Mouse (Mus musculus): ENCODE results near the gene Apip. TPM values are rescaled to one million over a fixed set of nuclear protein-coding genes. Genes with fewer than 3 reads are reported as not detected.

The Apip gene
- polyA plus RNA-seq (2014; fragmentation: Nextera tagmentation; extraction: Ambion mirVana): 78.3 and 85.0 TPM in 2 replicates

DNA sequence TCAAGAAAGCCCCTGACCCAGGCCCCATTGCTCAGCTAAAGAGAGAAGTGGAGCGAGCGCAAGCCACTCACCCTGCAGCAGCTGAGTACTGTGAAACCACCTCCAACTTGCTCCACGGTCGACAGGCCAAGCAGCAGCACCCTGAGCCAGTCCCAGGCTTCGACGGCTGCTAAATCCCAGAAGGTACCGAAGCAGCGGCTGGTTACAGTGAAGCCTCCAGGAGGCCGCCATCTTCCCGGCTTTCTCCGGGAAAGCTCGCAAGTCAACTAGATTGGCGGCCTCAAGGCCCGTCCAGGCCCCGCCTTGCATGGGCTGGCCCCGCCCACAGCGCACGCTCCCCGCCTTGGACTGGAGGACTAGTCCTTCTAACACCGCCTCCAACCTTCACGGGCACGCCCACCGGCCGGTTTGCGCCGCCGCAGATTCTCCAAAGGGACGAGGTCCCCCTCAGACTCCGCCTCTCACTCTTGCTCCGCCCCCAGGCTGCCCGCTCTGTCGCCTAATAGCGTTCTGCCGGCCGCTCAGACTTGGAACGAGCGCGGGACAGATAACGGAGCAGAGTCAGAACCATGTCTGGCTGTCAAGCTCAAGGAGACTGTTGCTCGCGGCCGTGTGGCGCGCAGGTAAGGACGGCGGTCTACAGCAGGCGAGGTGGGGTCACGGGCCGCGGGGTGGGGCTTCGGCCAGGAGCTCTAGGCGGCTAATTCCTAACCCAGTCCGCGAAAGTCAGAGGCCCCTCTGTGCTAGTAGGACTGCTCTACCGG, at the start of gene Apip, which contains the start of gene Pdhx:
Gene Apip, plus strand, starts transcription at position 457 of the 764 bp plus-strand sequence.
Gene Pdhx, minus strand, starts transcription at position 295 of the 764 bp plus-strand sequence.
- peak within 1 kb of the TSS; percentile 53 for H3K4me2 ChIP-seq (ENCODE audit: low read depth, low read length)
- H3K4me1 ChIP-seq (ENCODE audit: control insufficient read depth, insufficient read depth, low read length): no peaks in the 10 kb centered on the region
- peak within 1 kb of the TSS; percentile 80 for H3K4me3 ChIP-seq (ENCODE audit: low read depth, low read length)
- no peaks in the 10 kb centered on the region for H3K36me3 ChIP-seq (replicated peaks; ENCODE audit: control insufficient read depth, insufficient read depth, low read depth, low read length)
- DNase-seq (ENCODE audit: low spot score): peak; percentile 100
- peak within 1 kb of the TSS; percentile 87 for H3K9ac ChIP-seq (replicated peaks; ENCODE audit: low read length)
- no peaks in the 10 kb centered on the region for H3K27me3 ChIP-seq (ENCODE audit: control insufficient read depth, insufficient read depth, low read length)
- peak within 1 kb of the TSS; percentile 38 for H3K27ac ChIP-seq (replicated peaks; ENCODE audit: low read depth, low read length)
- ATAC-seq (replicated peaks; ENCODE audit: insufficient number of reproducible peaks, low FRiP score, low TSS enrichment, low read depth): peak; percentile 99
- no peaks in the 10 kb centered on the region for H3K9me3 ChIP-seq (replicated peaks; ENCODE audit: control insufficient read depth, low read length)
- under 1% methylated on average over 55 of the region's 55 CpGs for WGBS

DNA sequence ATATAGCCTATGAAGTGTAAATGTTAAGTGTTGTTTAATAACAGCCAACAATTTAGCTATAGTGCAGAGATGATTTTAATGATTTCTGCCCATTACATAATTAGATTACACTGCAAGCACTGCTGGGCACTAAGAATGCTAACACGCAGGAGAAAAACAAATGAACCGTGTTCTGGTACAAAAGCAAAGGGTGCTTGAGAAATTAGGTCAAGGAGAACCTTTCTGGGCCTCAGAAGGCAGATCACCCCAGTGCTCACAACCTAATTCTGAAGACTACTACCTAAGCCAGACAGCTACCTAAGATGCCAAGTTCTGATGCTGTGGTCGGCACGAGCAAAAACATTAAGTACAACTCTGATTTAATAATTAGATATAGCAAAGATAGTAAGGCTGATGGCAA, 35.6 kb upstream of the Apip start:
- no peak for DNase-seq (ENCODE audit: low spot score)
- WGBS: 89% methylated on average over 4 of the region's 4 CpGs

DNA sequence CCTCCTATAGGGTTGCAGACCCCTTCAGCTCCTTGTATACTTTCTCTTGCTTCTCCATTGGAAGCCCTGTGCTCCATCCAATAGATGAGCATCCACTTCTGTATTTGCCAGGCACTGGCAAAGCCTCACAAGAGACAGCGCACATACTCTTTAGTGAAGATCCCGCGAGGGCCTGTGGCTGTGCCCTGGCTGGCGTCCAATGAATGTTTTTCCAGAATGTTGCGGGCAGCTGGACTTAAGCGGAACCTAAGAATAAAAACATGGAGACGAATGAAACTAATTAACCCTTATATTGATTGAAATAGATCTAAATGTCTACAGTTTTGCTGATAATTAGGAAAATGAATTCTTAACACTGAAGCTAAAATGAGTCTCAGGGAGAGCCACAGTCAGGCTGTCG, 32.6 kb upstream of the Apip start:
- 92% methylated on average over 8 of the region's 8 CpGs for WGBS
- Histone ChIP-seq H3K4me1 (ENCODE audit: control insufficient read depth, insufficient read depth, low read length) (no peaks in the 10 kb centered on the region), H3K27me3 (ENCODE audit: control insufficient read depth, insufficient read depth, low read length) (no peaks in the 10 kb centered on the region), H3K36me3 (replicated peaks; ENCODE audit: control insufficient read depth, insufficient read depth, low read depth, low read length) (no peaks in the 10 kb centered on the region), H3K9ac (replicated peaks; ENCODE audit: low read length) (no peak overlapping the region), H3K4me3 (ENCODE audit: low read depth, low read length) (no peak overlapping the region), H3K4me2 (ENCODE audit: low read depth, low read length) (no peak overlapping the region), H3K27ac (replicated peaks; ENCODE audit: low read depth, low read length) (no peak overlapping the region), H3K9me3 (replicated peaks; ENCODE audit: control insufficient read depth, low read length) (no peaks in the 10 kb centered on the region)
- no peak for ATAC-seq (replicated peaks; ENCODE audit: insufficient number of reproducible peaks, low FRiP score, low TSS enrichment, low read depth)
- no peak for DNase-seq (ENCODE audit: low spot score)

More for the DNA sequence above, 35.6 kb upstream of the Apip start:
- H3K9ac ChIP-seq (replicated peaks; ENCODE audit: low read length): no peak overlapping the region
- no peak overlapping the region for H3K4me2 ChIP-seq (ENCODE audit: low read depth, low read length)
- no peaks in the 10 kb centered on the region for H3K27me3 ChIP-seq (ENCODE audit: control insufficient read depth, insufficient read depth, low read length)
- H3K9me3 ChIP-seq (replicated peaks; ENCODE audit: control insufficient read depth, low read length): no peaks in the 10 kb centered on the region
- ATAC-seq (replicated peaks; ENCODE audit: insufficient number of reproducible peaks, low FRiP score, low TSS enrichment, low read depth): no peak
- no peaks in the 10 kb centered on the region for H3K4me1 ChIP-seq (ENCODE audit: control insufficient read depth, insufficient read depth, low read length)
- no peaks in the 10 kb centered on the region for H3K36me3 ChIP-seq (replicated peaks; ENCODE audit: control insufficient read depth, insufficient read depth, low read depth, low read length)
- no peak overlapping the region for H3K27ac ChIP-seq (replicated peaks; ENCODE audit: low read depth, low read length)
- no peak overlapping the region for H3K4me3 ChIP-seq (ENCODE audit: low read depth, low read length)

DNA sequence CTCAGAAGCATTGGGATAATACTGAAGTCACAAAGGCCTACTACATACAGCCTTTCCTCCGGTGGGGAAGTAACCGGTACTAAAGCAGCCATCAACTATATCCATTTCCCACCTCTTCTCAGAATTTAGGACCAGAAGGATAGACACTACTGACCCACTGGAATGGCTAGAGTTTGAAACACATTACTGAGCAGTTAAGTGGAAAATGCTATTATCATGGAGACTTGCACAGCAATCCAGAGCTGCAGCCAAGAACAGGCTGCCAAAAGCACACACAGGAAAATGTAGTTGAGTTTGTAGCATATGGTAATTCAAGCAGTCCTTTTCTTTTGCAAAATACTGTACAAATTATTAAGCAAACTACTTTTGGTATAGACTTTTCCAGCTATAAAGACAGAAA, 28.2 kb upstream of the Apip start:
- DNase-seq (ENCODE audit: low spot score): no peak
- no peak overlapping the region for H3K4me2 ChIP-seq (ENCODE audit: low read depth, low read length)
- H3K9me3 ChIP-seq (replicated peaks; ENCODE audit: control insufficient read depth, low read length): no peaks in the 10 kb centered on the region
- H3K36me3 ChIP-seq (replicated peaks; ENCODE audit: control insufficient read depth, insufficient read depth, low read depth, low read length): no peaks in the 10 kb centered on the region
- no peaks in the 10 kb centered on the region for H3K4me1 ChIP-seq (ENCODE audit: control insufficient read depth, insufficient read depth, low read length)
- no peaks in the 10 kb centered on the region for H3K27me3 ChIP-seq (ENCODE audit: control insufficient read depth, insufficient read depth, low read length)
- H3K4me3 ChIP-seq (ENCODE audit: low read depth, low read length): no peak overlapping the region
- ATAC-seq (replicated peaks; ENCODE audit: insufficient number of reproducible peaks, low FRiP score, low TSS enrichment, low read depth): no peak
- 88% methylated on average over 2 of the region's 2 CpGs for WGBS
- no peak overlapping the region for H3K27ac ChIP-seq (replicated peaks; ENCODE audit: low read depth, low read length)
- no peak overlapping the region for H3K9ac ChIP-seq (replicated peaks; ENCODE audit: low read length)

DNA sequence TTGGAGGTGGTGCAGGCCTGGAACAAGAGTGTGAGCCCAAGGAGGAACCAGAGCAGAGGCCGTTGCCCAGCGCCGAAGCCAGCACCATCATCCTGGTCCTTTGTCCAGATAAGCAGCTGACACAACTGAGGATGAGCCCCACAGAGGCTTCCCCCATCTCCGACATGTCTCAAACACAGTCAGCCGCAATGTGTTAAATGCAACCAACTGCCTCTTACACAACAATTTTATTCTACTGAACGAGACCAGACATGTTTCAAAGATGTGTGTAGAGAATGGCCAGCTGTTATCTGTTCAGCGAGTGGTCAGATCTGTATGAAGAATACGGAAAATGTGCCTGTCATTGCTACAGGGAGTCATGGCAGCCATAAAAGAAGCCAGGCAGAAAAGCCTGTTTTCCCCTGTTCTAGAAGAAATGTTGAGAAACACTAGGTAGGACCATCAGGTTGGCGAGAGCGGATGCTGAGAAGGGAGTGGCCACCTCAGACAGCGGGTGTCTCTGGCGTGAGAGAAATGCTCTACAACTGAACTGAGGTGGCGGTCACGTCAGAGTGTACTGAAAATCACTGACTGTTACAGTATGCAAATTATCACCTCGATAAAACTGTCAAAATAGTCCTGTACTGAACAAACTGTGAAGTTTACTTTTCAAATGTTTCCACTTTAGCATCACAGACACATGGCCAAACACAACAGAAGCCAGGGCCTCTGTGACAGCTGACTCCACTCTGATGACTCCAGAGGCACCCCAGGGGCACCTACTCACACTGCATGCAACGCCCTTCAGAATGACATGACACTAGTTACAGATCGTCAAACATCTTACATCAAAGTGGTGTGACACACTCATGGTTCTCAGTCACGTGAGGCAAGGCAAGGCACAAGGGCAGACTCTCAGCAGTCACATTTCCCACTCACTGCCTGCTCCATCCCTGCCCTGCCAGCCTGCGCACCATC, 21.3 kb upstream of the Apip start:
- no peak overlapping the region for H3K9ac ChIP-seq (replicated peaks; ENCODE audit: low read length)
- no peaks in the 10 kb centered on the region for H3K36me3 ChIP-seq (replicated peaks; ENCODE audit: control insufficient read depth, insufficient read depth, low read depth, low read length)
- no peak overlapping the region for H3K4me2 ChIP-seq (ENCODE audit: low read depth, low read length)
- no peaks in the 10 kb centered on the region for H3K4me1 ChIP-seq (ENCODE audit: control insufficient read depth, insufficient read depth, low read length)
- H3K27ac ChIP-seq (replicated peaks; ENCODE audit: low read depth, low read length): no peak overlapping the region
- no peaks in the 10 kb centered on the region for H3K9me3 ChIP-seq (replicated peaks; ENCODE audit: control insufficient read depth, low read length)
- no peak for ATAC-seq (replicated peaks; ENCODE audit: insufficient number of reproducible peaks, low FRiP score, low TSS enrichment, low read depth)
- 88% methylated on average over 19 of the region's 19 CpGs for WGBS
- no peak for DNase-seq (ENCODE audit: low spot score)
- no peaks in the 10 kb centered on the region for H3K27me3 ChIP-seq (ENCODE audit: control insufficient read depth, insufficient read depth, low read length)
- H3K4me3 ChIP-seq (ENCODE audit: low read depth, low read length): no peak overlapping the region

DNA sequence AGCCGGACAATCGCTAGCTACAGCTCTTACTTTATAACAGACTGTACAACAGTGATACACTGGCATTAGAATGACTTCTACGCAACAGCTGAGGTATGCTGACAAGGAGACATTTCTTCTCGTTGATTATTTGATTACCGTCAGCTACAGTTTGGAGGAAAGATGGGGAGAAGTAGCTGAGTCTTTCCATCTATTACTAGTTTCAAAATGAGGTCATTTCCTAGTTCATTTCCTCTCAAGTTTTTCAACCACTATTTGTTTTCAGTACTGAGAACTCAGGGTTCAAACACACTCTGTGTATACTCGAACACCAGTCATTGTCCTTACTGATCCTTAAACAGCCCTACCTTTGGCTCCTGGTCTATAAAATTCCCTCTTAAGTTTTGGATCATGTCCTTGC, 17.7 kb upstream of the Apip start:
- Histone ChIP-seq H3K4me3 (ENCODE audit: low read depth, low read length) (no peak overlapping the region), H3K36me3 (replicated peaks; ENCODE audit: control insufficient read depth, insufficient read depth, low read depth, low read length) (no peaks in the 10 kb centered on the region), H3K4me2 (ENCODE audit: low read depth, low read length) (no peak overlapping the region), H3K27me3 (ENCODE audit: control insufficient read depth, insufficient read depth, low read length) (no peaks in the 10 kb centered on the region), H3K9ac (replicated peaks; ENCODE audit: low read length) (no peak overlapping the region), H3K27ac (replicated peaks; ENCODE audit: low read depth, low read length) (no peak overlapping the region), H3K4me1 (ENCODE audit: control insufficient read depth, insufficient read depth, low read length) (no peaks in the 10 kb centered on the region), H3K9me3 (replicated peaks; ENCODE audit: control insufficient read depth, low read length) (no peaks in the 10 kb centered on the region)
- 89% methylated on average over 6 of the region's 6 CpGs for WGBS
- no peak for DNase-seq (ENCODE audit: low spot score)
- ATAC-seq (replicated peaks; ENCODE audit: insufficient number of reproducible peaks, low FRiP score, low TSS enrichment, low read depth): no peak

DNA sequence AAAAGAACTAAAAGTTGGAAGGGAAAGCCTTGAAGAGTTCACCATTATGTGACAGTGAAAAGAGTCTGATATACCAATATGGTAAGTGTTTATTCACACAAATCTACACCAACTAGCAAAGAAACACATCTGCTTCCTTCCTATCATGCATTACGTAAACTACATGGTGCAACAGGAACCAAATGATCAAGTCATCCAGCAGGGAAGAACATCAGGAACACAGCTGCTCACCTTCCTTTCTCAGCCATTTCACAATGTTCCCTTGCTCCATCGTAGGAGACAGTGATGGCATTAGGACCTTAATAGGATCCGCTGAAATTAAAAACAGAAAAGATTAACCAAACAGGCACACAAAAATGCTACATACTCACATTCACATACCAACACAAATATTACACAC, 15.2 kb upstream of the Apip start:
- H3K4me2 ChIP-seq (ENCODE audit: low read depth, low read length): no peak overlapping the region
- WGBS: 84% methylated on average over 3 of the region's 3 CpGs
- no peak overlapping the region for H3K9ac ChIP-seq (replicated peaks; ENCODE audit: low read length)
- no peaks in the 10 kb centered on the region for H3K9me3 ChIP-seq (replicated peaks; ENCODE audit: control insufficient read depth, low read length)
- H3K36me3 ChIP-seq (replicated peaks; ENCODE audit: control insufficient read depth, insufficient read depth, low read depth, low read length): no peaks in the 10 kb centered on the region
- H3K27ac ChIP-seq (replicated peaks; ENCODE audit: low read depth, low read length): no peak overlapping the region
- no peaks in the 10 kb centered on the region for H3K27me3 ChIP-seq (ENCODE audit: control insufficient read depth, insufficient read depth, low read length)
- no peak overlapping the region for H3K4me3 ChIP-seq (ENCODE audit: low read depth, low read length)
- DNase-seq (ENCODE audit: low spot score): no peak
- ATAC-seq (replicated peaks; ENCODE audit: insufficient number of reproducible peaks, low FRiP score, low TSS enrichment, low read depth): no peak
- H3K4me1 ChIP-seq (ENCODE audit: control insufficient read depth, insufficient read depth, low read length): no peaks in the 10 kb centered on the region

DNA sequence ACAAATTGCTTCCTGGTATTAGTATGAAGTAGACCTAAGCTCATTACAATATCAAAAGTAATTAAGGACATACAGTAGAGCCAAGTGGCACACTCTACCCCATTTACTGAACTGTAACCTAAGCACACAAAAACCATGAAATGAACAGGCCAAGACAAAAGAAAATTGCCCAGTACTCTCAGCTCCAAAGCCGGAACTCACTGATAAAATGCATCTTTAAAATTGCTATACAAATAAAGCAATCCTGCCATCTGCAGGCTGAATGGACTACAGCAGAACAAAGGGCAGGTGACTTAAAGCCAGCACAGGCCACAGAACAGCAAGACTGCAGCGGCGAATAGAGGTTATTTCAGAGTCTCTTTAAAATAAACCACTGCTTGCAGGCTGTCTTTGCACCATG, 10.6 kb upstream of the Apip start:
- no peaks in the 10 kb centered on the region for H3K27me3 ChIP-seq (ENCODE audit: control insufficient read depth, insufficient read depth, low read length)
- no peaks in the 10 kb centered on the region for H3K9me3 ChIP-seq (replicated peaks; ENCODE audit: control insufficient read depth, low read length)
- 40% methylated on average over 3 of the region's 3 CpGs for WGBS
- H3K4me2 ChIP-seq (ENCODE audit: low read depth, low read length): no peak overlapping the region
- ATAC-seq (replicated peaks; ENCODE audit: insufficient number of reproducible peaks, low FRiP score, low TSS enrichment, low read depth) (no peak), DNase-seq (ENCODE audit: low spot score) (peak; percentile 66)
- H3K27ac ChIP-seq (replicated peaks; ENCODE audit: low read depth, low read length): no peak overlapping the region
- no peak overlapping the region for H3K9ac ChIP-seq (replicated peaks; ENCODE audit: low read length)
- H3K4me3 ChIP-seq (ENCODE audit: low read depth, low read length): no peak overlapping the region
- H3K4me1 ChIP-seq (ENCODE audit: control insufficient read depth, insufficient read depth, low read length): no peaks in the 10 kb centered on the region
- no peaks in the 10 kb centered on the region for H3K36me3 ChIP-seq (replicated peaks; ENCODE audit: control insufficient read depth, insufficient read depth, low read depth, low read length)

Measured in embryonic facial prominence, embryonic 11.5 days (tissue).